Mouse (Mus musculus) 3T3-L1 (cell line): ENCODE results near the gene Zrsr1.

Experiments
- DNase-seq: peaks from one replicate; pipeline ENCODE4 v3.0.0-alpha.2; 2015; ENCODE audit warnings: low read depth, low spot score

The Zrsr1 gene

GRCm38 (mm10) chr11:22972746-22973526 lies 1.1 kb downstream of the Zrsr1 start:
- peak; percentile 86 for DNase-seq

DNA sequence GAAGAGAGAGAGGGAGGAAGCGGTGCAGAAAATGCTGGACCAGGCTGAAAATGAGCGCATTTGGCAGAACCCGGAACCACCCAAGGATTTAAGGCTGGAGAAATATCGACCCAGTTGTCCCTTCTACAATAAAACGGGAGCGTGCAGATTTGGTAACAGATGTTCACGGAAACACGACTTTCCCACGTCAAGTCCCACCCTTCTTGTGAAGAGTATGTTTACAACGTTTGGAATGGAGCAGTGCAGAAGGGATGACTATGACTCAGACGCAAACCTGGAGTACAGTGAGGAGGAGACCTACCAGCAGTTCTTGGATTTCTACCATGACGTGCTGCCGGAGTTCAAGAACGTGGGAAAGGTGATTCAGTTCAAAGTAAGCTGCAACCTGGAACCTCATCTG lies 1.8 kb downstream of the Zrsr1 start:
- DNase-seq: peak; percentile 70

- DNase-seq: no peak
These were observed 6.4 kb downstream of the Zrsr1 start for GRCm38 (mm10) chr11:22978215-22978614.

GRCm38 (mm10) chr11:22978711-22979110 lies 6.9 kb downstream of the Zrsr1 start:
- DNase-seq: no peak

DNA sequence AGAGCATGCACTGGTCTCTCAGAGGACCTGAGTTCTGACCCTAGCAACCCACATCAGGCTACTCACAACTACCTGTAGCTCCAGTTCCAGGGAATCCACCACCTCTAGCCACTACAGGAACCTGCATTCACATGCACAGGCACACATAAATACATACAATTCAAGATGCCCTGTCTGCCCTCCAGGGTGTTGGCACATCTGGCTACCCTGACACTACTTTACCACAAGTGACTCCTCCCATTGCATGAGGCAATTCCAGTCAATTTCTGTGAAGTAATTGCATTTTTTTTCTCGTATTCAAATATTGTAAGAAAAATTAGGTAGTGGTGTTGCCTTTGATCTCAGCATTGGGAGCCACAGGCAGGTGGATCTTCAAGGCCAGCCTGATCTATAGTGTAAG lies 7.4 kb downstream of the Zrsr1 start:
- peak; percentile 52 for DNase-seq

GRCm38 (mm10) chr11:22981041-22981440 lies 9.2 kb downstream of the Zrsr1 start:
- DNase-seq: no peak

GRCm38 (mm10) chr11:22981543-22981950 lies 9.7 kb downstream of the Zrsr1 start:
- no peak for DNase-seq

DNA sequence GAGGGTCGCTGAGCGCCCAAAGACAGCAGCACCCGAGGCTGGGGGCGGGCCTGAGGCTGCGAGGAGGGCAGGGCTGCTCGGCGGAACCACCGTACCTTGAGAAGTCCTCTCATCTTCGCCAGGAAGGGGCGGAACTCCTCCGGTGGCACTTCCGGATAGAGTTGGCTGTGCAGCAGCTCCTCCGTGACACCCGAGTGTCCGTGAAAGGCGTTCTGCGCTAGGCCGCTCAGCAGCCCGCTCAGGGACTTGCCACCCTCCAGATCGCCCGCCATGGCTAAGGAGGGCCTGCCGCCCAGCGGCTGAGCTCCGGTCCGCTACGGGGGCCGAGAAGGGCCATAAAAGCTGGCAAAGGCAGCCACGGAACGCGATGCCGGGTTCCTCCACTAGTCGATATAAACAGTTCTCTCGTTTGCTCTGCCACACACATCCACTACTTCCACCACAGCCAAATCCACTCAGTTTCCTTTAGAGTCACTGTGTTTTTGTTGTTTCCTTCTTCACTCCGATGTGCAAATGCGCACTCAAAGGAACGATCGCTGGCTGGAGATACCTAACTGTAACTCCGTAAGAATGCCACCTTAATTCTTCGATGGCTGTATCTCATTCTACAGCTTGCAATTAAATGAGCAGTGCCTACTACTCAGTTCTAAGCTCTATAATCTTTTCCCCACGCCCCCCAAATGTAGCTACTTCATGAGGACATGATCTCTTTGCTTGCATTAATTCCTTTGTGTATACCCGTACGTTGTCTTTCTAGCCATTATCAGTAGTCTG lies 10.4 kb downstream of the Zrsr1 start, which contains the start of the genes Gm28048 and Commd1:
Gm28048 (minus strand) TSS at position 107 of the 774 bp plus-strand sequence.
Commd1 (minus strand) TSS at position 399 of the 774 bp plus-strand sequence.
- peak; percentile 90 for DNase-seq

DNA sequence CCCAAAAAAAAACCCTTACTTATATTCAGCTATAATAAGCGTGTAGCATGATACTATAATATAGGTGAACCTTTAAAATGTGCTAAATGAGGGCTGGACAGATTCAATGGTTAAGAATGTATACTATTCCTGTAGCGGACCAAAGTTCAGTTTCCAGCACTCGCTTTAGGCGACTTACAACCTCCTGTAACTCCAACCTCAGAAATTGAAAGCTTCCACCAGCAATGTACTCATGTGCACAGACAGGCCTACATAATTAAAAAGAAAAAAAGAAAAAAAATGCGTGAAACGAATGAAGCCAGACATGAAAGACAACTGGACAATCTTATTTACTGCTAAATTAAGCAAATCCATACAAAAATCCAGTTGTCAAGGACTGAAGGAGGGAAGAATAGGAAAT lies 11.0 kb downstream of the Zrsr1 start:
- DNase-seq: no peak

GRCm38 (mm10) chr11:22985510-22985909 lies 13.7 kb downstream of the Zrsr1 start:
- no peak for DNase-seq

GRCm38 (mm10) chr11:22987357-22987756 lies 15.6 kb downstream of the Zrsr1 start:
- DNase-seq: peak; percentile 79

DNA sequence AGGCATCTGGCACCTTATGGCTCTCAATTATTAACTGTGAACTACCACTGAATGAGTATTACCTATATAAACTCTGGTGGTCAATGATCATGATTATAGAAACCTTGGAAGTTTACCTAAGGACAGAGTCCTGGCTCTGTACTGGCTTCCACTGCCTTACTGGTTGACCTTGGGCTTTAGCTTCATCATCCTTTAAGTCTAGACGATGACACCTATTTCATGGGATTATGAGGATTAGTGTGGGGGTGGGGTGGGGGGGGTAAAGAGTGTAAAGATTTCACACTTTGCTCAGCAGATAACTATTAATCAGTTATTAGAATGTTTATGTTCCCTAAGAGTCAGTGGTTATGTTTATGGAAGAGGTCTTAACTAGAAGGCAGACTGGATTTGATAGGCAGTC lies 18.0 kb downstream of the Zrsr1 start:
- no peak for DNase-seq

- DNase-seq: peak; percentile 98
These were observed 18.8 kb downstream of the Zrsr1 start, which contains the start of gene Cct4 for GRCm38 (mm10) chr11:22990393-22991126. TSS of gene Cct4 (plus strand) at chr11:22990519.

GRCm38 (mm10) chr11:22991218-22991835 lies 19.5 kb downstream of the Zrsr1 start:
- DNase-seq: peak; percentile 20

GRCm38 (mm10) chr11:22994271-22994670 lies 22.5 kb downstream of the Zrsr1 start:
- no peak for DNase-seq

- DNase-seq: no peak
These were observed 23.7 kb downstream of the Zrsr1 start for GRCm38 (mm10) chr11:22995461-22995860.

GRCm38 (mm10) chr11:22998308-22998707 lies 26.5 kb downstream of the Zrsr1 start:
- no peak for DNase-seq

DNA sequence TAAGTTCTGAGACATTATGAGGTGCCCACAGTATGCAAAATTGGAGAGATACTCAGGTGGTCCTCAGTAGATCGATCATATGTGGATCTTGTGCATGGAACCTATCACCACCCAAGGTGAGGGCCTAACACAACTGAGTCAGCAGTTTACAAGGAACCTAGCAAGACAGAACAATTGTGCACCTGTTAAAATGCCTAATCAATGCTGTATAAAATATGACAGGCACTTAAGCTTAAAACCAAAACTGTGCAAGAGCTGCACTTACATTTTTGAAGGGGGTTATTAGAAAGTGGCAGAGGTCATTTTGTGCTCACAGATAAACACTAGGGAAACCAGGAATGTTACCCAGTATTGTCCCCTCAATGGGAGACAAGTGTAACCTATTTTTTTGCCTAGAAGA lies 33.5 kb downstream of the Zrsr1 start:
- DNase-seq: no peak

DNA sequence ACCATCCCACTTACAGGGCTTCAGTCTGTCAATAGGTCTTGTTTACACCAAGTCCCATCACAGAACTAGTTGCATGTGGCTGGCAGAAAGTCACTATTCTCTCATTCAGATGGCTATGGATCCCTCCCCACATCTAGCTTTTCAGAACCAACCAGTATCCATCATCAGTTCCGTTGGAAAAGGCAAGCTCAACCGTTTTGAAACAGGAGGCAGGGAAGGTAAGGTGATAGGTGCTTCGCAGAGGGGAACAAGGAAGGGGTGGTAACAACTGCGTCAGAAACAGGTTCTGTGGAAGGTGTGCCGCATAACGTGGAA lies 35.3 kb downstream of the Zrsr1 start:
- no peak for DNase-seq

GRCm38 (mm10) chr11:23007481-23008180 lies 35.8 kb downstream of the Zrsr1 start, which contains the start of gene Fam161a:
TSS of gene Fam161a (plus strand) at chr11:23007531.
- peak; percentile 98 for DNase-seq
